Mouse (Mus musculus): ENCODE results near the gene Tbce.
"Not testable (repeated sequence)": the region's sequence is repeated elsewhere in the genome, so short reads cannot be mapped to it uniquely, and the experiment has no call there.

Gene Tbce

DNA sequence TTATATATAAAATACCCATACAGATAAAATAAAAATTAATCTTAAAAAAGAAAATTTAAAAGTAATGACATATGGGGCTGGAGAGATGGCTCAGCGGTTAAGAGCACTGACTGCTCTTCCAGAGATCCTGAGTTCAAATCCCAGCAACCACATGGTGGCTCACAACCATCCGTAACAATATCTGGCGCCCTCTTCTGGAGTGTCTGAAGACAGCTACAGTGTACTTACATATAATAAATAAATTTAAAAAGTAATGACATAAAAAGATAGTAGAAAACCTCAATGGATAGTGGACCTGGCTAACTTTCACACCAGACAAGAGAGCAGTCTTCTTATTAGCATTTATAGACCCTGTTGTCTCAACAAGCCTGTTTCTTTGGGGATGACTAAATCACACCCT is 4.1 kb downstream of the Tbce start:
- DNase-seq (ENCODE audit: extremely low read depth, insufficient read length, low spot score), result not testable (repeated sequence)

DNA sequence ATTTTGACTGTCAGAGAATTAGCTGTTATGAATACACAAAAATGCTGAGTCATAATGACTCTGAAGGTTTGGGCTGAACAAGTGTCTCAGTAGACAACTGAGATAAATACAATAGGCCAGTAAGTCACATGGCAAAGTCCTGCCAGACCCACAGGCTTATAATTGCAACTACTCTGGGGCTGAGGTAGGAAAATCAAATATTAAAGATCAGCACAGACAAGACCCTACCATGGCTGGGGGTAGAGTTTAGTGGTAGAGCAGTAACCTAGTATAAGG is 5.4 kb downstream of the Tbce start:
- peak; percentile 18 for DNase-seq (ENCODE audit: extremely low read depth, insufficient read length, low spot score)

DNA sequence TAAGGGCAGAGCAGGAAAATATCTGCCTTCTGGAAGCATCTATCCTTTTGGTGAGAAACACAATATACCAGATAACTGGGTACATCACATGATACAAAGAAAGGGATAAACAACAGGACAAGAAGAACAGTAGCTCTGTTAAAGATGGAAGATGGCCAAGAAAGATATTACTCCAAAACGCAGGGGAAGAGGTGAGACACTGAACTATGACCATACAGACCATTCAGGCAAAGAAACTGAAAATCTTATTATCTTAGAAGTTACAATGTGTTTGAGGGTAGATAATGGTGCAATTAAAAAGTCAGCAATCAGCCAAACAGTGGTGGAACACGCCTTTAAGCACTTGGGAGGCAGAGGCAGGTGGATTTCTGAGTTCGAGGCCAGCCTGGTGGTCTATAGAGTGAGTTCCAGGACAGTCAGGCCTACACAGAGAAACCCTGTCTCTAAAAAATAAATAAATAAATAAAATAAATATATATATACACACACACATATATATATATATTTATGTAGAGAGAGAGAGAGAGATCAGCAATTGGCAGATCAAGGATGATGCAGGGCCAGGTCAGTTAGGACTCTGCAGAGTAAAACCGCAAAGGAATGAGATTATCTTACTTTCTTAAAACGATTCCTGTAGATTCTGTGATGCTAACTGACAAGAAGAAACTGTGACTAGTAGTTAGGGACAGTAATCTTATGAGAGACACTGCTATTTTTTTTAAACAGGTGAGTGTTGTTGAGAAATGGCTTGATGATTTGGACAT is 5.9 kb downstream of the Tbce start:
- DNase-seq (ENCODE audit: extremely low read depth, insufficient read length, low spot score), result no peak

DNA sequence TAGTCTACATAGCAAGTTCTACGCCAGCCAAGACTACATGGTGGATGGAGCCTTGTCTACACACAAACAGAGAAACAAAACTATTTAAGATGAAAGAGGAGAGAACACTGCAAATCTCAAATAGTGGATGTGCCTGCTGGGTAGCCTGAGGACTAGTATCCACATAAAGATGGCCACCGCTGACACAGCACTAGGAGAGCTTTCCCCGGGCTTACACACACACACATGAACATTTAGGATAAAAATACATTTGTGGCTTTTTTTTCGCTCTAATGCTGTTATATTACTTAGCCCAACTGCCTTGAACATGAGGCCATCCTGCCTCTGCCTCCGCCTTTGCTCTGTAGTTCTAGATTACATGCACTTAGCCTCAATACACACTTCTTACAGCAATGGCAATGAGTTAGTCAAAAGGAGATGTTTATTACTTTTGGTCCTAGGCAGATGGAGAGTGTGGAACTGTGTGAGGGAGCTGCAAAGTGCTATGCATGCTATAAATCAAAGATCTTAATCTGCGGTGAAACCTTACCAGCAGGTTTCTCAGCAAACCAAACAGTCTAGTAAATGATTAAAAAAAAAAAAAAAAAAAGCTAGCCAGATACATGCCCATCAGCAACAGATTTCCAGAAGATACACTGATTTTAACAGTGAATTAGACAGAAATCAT is 13.2 kb downstream of the Tbce start:
- DNase-seq (ENCODE audit: extremely low read depth, insufficient read length, low spot score), result no peak

DNA sequence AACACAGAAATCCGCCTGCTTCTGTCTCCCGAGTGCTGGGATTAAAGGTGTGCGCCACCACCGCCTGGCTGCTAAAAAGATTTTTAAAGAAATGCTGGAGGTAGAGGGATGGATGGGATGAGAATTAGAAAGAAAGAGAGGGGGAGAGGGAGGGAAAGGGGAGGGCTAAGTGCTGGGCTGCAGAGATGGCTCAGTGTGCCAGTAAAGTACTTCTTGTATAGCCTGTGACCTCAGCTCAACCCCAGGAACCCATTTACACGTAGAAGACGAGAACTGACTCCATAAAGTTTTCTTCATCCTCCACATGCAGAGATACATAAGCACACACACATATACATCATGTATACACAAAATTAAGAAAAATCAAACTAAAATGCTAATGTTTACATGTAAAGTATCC is 13.9 kb downstream of the Tbce start:
- DNase-seq (ENCODE audit: extremely low read depth, insufficient read length, low spot score), result no peak

DNA sequence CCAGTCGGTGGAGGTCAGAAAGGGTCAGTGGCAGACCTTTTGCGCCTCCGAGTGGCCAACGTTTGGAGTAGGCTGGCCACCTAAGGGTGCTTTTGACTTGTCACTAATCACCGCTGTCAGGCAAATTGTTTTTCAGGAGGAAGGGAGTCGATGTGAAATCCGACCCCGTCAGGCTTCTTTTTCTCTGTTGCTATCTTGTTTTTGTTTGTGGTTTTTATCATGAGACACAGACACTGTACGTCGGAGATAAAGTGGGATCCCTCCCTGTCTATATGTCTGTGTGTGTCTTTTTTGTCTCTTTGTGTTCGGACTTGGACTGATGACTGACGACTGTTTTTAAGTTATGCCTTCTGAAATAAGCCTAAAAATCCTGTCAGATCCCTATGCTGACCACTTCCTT is 18.0 kb downstream of the Tbce start:
- DNase-seq (ENCODE audit: extremely low read depth, insufficient read length, low spot score), result not testable (repeated sequence)

DNA sequence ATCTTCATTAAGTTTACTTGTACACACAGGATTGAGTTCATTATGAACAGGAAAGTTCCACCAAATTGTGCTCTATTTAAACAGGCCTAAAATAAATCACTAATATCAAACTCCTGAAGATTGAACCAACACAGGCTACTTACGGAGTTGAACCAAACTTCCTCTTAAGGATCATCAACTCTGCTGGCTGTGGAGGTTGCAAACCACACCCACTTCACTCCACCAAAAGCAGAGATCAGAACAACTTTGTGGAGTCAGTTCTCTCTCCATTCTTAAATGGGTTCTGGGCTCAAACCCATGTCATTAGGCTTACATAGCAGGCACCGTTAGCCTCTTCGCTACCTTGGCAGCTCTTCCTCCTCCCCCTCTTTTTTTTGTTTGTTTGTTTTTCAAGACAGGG is 20.6 kb downstream of the Tbce start:
- DNase-seq (ENCODE audit: extremely low read depth, insufficient read length, low spot score), result no peak

DNA sequence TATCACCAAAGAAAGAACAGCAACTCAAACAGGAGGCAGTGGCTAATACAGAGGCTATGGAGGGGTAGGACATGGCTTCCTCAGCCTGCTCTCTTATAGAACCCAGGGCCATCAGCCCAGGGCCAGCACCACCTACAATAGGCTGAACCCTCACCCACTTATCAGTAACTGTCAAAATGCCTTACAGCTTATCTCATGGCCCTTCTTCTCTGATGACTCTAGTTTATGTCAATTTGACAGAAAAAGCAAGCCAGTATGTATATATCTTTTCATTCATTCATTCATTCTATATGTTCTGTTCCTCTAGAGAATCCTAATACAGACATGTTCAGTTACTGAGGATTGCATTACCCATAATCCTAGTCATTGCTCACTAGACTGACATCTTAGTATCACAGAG is 21.2 kb downstream of the Tbce start:
- no peak for DNase-seq (ENCODE audit: extremely low read depth, insufficient read length, low spot score)

DNA sequence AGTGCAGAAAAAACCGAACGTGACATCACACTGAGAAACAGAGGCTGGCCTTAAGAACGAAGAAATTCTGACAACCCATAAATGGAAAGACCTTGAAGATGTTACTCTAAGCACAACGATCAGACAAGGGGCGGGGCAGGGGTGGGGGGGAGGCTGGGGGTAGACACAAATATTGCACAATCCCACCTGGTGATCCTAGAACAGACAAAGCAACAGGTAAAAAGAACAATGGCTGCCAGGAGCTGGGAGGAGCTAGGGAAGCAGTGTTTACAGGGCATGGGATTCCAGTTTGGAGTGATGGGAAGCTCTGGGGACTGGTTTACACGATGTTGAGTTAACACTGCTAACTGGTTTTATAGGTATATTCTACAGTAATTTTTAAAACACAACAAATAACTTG is 23.8 kb downstream of the Tbce start:
- no peak for DNase-seq (ENCODE audit: extremely low read depth, insufficient read length, low spot score)

DNA sequence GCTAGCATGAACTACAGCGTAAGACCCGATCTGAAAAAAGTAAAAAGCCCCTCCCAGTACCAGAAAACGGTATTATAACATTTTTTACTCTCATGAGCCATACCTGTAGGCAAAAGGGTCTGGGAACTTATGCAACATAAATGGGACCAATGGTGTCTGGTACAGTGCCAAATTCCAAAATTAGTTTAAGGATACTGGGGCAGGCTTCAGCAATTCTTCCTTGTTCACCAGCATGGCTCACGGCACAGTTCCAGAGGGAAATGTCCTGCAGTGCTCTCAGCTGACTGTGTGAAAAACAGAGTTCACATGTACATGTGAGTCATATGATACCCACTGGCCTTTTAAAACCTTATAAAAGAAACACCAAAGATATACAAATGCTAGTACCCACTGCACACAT is 24.9 kb downstream of the Tbce start:
- no peak for DNase-seq (ENCODE audit: extremely low read depth, insufficient read length, low spot score)

DNA sequence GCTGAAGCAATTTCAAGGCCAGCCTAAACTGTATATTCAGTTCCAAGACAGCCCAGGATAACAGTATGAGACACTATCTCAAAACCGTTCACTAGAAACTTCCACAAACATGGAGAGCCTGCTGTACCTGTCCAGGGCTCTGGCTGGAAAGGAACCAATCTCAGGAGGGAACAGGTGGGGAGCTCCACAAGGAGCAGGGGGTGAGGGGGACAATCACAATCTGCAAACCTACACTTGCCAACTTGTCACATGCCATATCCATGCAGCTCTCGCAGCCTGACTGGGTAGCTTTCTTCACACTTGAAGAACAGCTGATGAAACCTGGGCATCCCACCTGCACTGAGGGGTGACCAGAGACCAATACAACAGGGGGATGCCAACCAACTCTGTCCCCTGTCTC is 25.4 kb downstream of the Tbce start:
- no peak for DNase-seq (ENCODE audit: extremely low read depth, insufficient read length, low spot score)

DNA sequence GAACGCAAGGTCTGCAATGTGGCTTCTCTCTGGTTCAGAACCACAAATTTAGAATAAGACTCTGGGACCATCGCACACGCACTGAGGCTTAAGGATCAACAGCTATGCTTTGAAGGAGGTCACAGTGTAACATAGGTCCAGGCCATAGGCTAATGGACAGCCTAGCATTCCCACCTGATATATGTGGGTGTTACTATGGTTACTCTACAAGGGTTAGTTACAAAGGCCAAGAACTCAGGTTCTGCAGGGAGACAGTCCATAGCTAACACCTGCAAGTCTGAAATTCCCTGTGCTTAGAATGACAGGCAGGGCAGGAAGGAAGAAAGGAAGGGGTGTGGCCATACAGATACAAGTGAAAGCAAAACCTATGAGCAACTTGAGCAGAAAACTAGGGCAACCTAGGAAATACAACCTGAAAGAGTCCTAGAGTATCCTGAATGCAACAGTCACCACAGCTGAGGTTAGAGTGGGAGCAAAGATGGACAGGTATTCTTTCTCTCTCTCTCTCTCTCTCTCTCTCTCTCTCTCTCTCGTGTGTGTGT is 27.9 kb downstream of the Tbce start:
- no peak for DNase-seq (ENCODE audit: extremely low read depth, insufficient read length, low spot score)

DNA sequence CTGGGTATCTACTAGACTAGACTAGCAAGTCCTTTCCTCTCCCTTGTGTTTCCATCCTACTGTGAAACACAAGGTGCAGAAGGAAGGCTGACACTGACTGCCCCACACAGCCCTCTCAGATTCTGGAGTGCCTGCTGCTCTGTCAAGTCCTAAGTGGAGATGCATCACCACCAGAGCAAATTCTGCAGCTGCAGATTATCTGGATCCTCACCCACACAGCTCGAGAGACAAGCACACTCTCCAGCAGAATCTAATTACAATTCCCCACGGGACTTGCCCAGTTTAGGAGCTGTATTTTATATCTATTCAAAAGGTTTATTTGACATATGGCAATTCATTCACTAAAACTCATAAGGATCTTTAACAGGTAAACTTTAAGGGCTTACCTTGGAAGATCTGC is 33.4 kb downstream of the Tbce start:
- no peak for DNase-seq (ENCODE audit: extremely low read depth, insufficient read length, low spot score)

DNA sequence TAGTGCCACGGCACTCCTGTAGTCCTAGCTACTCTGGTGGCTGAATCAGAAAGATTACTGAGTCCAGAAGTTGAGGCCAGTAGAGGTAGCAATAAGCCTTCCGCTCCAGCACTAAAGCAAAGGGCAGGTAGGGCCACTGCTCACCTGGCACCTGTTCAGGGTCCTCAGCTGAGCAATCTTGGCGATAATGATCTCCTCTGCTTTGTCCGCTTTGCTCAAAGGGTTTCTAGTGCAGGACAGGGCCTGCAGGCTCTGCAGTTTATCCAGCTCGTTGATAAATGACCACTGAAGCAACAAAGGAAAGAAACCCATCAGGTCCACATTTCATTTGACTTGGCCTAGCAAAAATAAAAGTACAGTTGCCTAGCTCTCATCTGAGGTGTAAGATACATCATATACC is 34.4 kb downstream of the Tbce start:
- DNase-seq (ENCODE audit: extremely low read depth, insufficient read length, low spot score), result no peak

DNA sequence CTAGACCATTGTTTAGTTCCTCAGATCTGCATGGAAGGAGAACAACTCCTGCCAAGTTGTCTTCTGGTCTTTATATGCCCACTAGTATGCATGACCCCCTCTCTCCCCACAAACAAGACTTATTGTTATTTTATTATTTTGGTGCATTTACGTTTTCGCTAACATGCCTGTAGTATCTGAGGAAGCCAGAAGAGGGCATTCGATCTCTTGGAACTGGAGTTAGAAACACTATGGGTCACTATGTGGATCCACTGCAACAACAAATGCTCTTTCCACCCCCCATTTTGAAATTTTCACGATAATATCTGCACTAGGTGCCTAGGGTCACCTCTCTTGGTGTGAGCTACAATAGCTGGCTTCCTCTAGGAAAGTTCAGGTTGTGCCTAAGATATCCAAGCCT is 35.4 kb downstream of the Tbce start:
- DNase-seq (ENCODE audit: extremely low read depth, insufficient read length, low spot score), result no peak

DNA sequence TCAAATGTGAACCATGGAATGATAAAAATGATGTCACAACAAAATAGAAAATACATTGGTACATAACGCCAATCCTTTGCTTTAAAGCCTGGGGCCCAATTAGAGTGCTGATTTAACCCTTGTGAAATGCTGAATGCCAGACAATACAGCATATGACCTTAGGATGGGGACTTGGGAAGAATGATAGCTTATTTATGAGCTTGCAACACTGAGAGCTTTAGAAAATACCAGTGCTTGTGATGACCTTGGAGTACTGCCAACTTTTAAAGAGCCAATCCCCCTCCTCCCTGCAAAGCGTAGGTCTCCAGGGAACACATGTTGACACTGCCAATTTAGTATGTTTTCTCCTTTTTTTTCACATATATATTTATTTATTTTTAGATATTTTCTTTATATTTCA is 36.7 kb downstream of the Tbce start:
- no peak for DNase-seq (ENCODE audit: extremely low read depth, insufficient read length, low spot score)

DNA sequence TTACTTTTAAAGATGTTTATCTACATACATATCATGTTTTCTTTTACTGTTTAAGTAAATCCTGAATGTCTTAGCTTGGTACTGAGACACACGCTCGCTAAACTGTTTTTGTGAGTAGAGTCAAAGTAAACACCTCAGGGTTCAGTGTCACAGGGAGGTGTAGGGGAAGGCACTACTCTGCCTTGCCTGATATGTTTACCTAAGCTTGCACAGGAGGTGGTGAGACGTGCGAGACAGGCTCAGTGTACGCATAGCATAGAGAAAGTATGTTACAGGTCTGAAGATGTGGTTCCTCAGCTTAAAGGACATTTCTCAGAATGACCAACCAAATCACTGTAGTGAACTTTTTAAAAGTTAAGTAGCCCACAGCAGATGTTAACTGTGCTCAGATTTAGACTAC is 42.0 kb downstream of the Tbce start:
- DNase-seq (ENCODE audit: extremely low read depth, insufficient read length, low spot score), result no peak

DNA sequence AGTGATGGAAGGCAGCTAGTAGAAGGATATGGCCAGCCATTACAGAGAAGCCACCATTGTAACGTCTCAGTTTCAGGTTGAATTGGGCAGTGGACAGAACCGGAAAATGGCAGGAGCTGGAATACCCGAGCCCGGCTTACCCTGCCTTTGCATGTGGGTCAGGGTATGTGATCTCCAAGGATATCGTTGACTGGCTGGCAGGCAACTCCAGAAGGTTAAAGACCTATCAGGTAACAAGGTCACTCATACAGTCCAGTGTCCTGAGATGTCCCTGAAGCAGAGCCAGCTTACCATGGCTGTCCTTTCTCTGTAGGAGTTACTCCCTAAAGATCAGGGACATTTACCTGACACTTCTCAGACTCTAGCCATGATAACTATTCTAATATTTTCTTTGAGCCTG is 44.4 kb downstream of the Tbce start:
- DNase-seq (ENCODE audit: extremely low read depth, insufficient read length, low spot score), result no peak

DNA sequence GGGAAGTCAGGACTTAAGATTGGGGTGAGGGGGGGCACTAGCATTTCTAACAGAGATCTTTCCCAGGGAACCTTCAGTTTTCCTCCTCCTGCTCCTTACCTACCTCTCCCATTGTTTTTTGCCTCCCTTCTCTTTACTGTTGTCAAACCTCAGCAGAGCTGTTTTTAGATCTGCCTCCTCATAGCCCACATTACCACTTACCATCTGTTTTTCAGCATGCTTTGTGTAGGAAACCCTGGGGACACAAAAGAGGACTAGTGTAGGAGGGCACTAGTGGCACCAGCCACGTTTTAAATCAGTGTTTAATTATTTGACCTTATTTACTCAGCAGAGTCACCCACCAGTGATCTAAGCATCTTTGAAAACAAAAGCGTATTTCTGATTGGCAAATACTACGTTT is 46.4 kb downstream of the Tbce start:
- no peak for DNase-seq (ENCODE audit: extremely low read depth, insufficient read length, low spot score)

DNA sequence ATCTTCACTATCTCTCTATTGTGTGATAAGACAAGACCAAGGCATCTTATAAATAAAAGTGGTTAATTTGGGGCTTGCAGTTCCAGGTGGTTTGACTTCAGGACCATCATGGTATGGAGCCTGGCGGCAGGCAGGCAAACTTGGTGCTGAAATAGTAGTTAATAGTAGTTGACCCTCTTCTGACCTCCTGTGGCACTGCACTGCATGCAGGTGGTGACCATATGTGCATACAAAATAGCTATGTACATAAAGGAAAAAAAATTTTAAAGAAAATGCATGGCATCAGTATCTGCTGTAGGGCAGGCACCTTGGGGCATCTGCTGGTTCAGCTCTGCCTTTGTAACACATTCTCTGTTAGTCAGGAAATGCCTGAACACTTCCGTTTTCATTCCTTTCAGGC is 49.0 kb downstream of the Tbce start:
- DNase-seq (ENCODE audit: extremely low read depth, insufficient read length, low spot score), result no peak

DNA sequence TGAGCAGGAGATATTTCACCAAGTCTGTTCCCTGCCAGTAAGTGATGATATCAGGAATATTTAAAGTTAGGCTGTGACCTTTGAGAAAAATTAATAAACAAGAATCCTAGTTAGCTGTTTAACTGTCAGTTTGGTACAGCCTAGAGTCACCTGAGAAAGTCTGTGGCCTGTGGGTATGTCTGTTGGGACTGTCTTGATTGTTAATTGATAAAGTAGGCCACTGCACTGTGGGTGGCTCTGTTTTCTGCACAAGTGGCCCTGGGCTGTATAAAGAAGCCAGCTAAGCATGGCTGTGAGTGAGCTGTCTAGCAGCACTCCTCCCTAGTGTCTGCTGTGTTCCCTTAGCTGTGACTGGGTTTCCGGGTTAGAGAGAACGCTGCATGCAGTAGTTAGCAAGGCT is 50.3 kb downstream of the Tbce start:
- no peak for DNase-seq (ENCODE audit: extremely low read depth, insufficient read length, low spot score)

DNA sequence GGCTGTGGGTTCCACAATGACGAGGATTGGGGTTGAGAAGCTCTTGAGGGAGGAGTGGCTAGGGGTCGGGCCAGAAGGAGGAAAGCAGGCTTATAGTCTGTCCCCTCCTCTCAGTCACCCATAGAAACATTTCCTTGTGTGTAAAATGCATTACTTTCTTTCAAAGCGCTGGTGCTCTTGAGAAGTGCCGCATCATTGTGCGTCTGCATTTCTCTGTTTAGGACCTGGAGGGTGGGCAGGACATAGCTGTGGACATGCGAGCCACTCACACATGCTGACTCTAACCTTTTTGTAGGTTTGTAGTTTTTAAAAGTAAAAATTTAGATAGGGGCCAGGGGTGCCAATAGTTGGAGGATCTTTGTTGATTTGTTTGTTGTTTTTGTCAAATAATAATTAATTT is 55.9 kb downstream of the Tbce start:
- DNase-seq (ENCODE audit: extremely low read depth, insufficient read length, low spot score), result no peak

DNA sequence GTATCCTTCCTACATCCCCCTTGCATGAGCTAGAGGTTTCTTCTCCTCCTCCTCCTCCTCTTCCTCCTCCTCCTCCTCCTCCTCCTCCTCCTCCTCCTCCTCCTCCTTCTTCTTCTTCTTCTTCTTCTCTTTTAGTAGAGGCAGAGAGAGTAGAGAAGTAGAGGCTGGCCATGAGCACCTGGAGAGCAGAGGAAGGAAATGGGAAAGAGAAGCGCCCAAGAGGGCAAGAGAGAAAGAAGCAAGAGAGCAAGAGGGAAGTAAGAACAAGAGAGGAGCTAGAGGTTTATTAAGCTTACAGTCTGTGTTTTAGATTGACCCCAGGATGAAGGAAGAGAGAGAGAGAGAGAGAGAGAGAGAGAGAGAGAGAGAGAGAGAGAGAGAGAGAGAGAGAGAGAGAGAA is 57.6 kb downstream of the Tbce start:
- not testable (repeated sequence) for DNase-seq (ENCODE audit: extremely low read depth, insufficient read length, low spot score)

Data from 3134 (cell line).